Mouse (Mus musculus) forebrain, embryonic 11.5 days (tissue): ENCODE data around the gene Pla1a. TPM values are rescaled to one million over a fixed set of nuclear protein-coding genes. Genes with fewer than 3 reads are reported as not detected.

ENCODE experiments used
- ATAC-seq: fragments of 200-750 bp; cut with Nextera tagmentation; replicated peaks from 2 replicates; pipeline ENCODE4 v1.8.0; 2017; ENCODE audit warnings: moderate TSS enrichment; ENCODE audit not compliant: low FRiP score
- DNase-seq: peaks from one replicate; pipeline ENCODE4 v3.0.0-alpha.2; 2017; ENCODE audit warnings: low spot score
- H3K27ac ChIP-seq: fragments of 300-500 bp; sonication (generic); 2 replicates; pipeline ENCODE4 v1.5.1; 2014; ENCODE audit warnings: low read depth, low read length
- H3K27me3 ChIP-seq: fragments of 300-500 bp; sonication (generic); 2 replicates; pipeline ENCODE4 v1.6.1; 2014; ENCODE audit warnings: mild to moderate bottlenecking, low read length, mixed read lengths; ENCODE audit not compliant: control insufficient read depth, insufficient read depth
- H3K36me3 ChIP-seq: fragments of 300-500 bp; sonication (generic); 2 replicates; pipeline ENCODE4 v1.6.1; 2014; ENCODE audit warnings: mild to moderate bottlenecking, low read length, moderate library complexity, mixed read lengths; ENCODE audit not compliant: control insufficient read depth, insufficient read depth
- H3K4me1 ChIP-seq: fragments of 300-500 bp; sonication (generic); replicated peaks from 2 replicates; pipeline ENCODE4 v1.6.1; 2014; ENCODE audit warnings: low read length, mixed read lengths; ENCODE audit not compliant: control insufficient read depth, insufficient read depth
- H3K4me2 ChIP-seq: fragments of 300-500 bp; sonication (generic); 2 replicates; pipeline ENCODE4 v1.6.1; 2014; ENCODE audit warnings: low read depth, mild to moderate bottlenecking, low read length, moderate library complexity, mixed read lengths; ENCODE audit not compliant: severe bottlenecking
- H3K4me3 ChIP-seq: fragments of 300-500 bp; sonication (generic); 2 replicates; pipeline ENCODE4 v1.5.1; 2014; ENCODE audit warnings: low read depth, low read length
- H3K9ac ChIP-seq: fragments of 300-500 bp; sonication (generic); 2 replicates; pipeline ENCODE4 v1.6.1; 2014; ENCODE audit warnings: low read length
- H3K9me3 ChIP-seq: fragments of 300-500 bp; sonication (generic); 2 replicates; pipeline ENCODE4 v1.6.1; 2016; ENCODE audit warnings: low read length, mixed read lengths; ENCODE audit not compliant: control insufficient read depth
- WGBS: fragments of 180-500 bp; shearing (Covaris S2); extraction: QIAGEN DNeasy Blood & Tissue Kit; methylation state at CpG from one replicate; pipeline ENCODE4 v1.1.7; 2014; 5-methylcytosine and 5-hydroxymethylcytosine counted together
- polyA plus RNA-seq: library from polyadenylated mRNA; unstranded; fragments of >200 nt; fragmentation: Nextera tagmentation; extraction: Ambion mirVana; gene quantifications from 2 replicates; pipeline ENCODE4 v1.2.1, GENCODE M21; 2014

The Pla1a gene
- polyA plus RNA-seq, 1 experiment from 2014 or later, result 0.15 TPM

DNA sequence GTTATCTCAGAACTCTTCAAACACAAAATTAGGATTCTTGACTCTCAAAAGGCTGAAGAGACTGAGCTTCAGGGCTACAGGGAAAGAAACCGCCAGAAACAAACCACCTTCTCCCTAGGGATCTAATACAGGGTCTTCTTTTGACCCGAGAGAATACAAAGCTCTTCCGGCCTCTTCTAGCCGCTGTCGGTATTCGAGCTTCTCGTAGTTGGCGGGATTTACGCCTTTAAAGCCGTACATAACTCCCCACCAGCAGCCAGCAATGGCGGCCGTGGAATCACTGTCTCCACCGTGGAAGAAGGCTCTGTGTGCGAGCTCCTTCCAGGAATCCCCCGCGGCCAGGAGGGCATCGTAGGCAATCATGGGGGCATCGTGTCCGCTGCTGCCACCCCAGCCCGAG, 12.6 kb upstream of the Pla1a start:
- Histone ChIP-seq H3K9ac (no peak overlapping the region), H3K4me2 (no peak overlapping the region), H3K4me3 (no peak overlapping the region), H3K4me1 (no peaks in the 10 kb centered on the region), H3K36me3 (peaks cover 24% of the 10 kb centered on the region), H3K27ac (no peak overlapping the region), H3K27me3 (no peaks in the 10 kb centered on the region), H3K9me3 (no peaks in the 10 kb centered on the region)
- ATAC-seq, result no peak
- DNase-seq, result no peak
- WGBS, result 96% methylated on average over 20 of the region's 20 CpGs

DNA sequence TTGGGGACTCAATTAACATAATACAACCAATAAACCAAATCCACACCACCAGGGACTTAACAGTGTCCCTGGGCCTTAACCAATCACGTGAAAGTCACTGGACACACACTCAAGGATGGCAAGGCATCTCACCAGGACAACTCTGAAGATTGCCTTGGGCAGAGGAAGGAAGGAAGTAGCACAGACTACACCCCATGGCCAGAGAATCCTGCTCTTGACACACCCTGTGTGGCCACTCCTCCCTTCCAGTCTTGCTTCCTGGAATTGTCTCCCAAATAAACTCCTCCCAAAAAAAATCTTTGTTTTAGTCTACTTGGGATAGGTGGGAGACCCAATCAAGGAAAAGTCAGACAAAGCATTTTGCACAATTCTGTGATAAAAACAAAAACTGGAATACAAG, 12.1 kb upstream of the Pla1a start:
- DNase-seq, result no peak
- H3K4me1 ChIP-seq, result no peaks in the 10 kb centered on the region
- peaks cover 24% of the 10 kb centered on the region for H3K36me3 ChIP-seq
- WGBS, result 87% methylated on average over 1 of the region's 1 CpGs
- H3K27me3 ChIP-seq, result no peaks in the 10 kb centered on the region
- H3K9ac ChIP-seq, result no peak overlapping the region
- H3K27ac ChIP-seq, result no peak overlapping the region
- ATAC-seq, result no peak
- H3K4me3 ChIP-seq, result no peak overlapping the region
- no peak overlapping the region for H3K4me2 ChIP-seq
- no peaks in the 10 kb centered on the region for H3K9me3 ChIP-seq

DNA sequence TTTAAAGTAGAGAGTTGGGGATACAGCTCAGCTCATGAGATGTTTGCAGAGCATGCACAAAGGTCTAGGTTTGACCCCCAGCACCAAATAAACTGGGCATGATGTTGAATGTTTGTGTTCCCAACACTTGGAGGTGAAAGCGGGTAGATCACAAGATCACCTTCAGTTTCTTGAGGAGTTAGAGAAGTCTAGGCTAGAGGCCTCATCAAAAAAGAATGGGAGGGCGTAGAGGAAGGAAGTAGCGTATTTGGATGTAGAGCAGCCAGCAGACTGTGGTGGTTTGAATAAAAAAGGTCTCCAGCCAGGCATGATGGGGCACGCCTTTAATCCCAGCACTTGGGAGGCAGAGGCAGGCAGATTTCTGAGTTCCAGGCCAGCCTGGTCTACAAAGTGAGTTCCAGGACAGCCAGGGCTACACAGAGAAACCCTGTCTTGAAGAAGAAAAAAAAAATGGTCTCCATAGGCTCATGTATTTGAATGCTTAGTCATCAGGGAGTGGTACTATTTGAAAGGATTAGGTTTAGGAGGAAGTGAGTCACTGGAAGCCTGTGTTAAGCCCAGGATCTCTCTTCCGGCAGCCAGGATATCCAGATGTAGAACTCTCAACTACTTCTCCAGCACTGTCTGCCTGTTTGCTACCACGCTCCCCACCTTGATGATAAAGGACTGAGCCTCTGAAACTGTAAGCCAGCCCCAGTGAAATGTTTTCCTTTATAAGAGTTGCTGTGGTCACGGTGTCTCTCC, 10.9 kb upstream of the Pla1a start:
- 95% methylated on average over 7 of the region's 7 CpGs for WGBS
- Histone ChIP-seq H3K4me1 (no peaks in the 10 kb centered on the region), H3K36me3 (peaks cover 24% of the 10 kb centered on the region), H3K27ac (no peak overlapping the region), H3K4me3 (no peak overlapping the region), H3K4me2 (no peak overlapping the region), H3K9ac (no peak overlapping the region), H3K9me3 (no peaks in the 10 kb centered on the region), H3K27me3 (no peaks in the 10 kb centered on the region)
- no peak for DNase-seq
- no peak for ATAC-seq

DNA sequence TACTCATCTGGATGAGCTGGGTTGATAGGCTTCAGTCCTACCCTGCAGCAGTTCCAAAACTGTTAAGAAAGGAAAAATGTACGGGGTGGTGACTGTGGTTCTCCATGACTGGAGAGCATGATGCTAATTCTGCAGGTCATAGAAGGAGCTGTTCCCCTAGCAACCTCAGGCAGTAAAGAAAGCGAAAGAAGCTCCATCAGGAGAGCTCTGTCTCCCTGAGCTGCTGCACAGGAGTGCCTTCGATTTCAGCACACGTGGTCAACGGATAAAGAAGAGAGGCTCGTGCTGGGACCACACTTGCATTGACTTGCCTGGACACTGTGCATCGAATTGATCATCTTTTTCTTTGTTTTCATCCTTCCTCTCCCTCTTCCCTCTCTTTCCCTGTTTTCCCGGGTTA, 9.3 kb upstream of the Pla1a start:
- Histone ChIP-seq H3K4me2 (no peak overlapping the region), H3K27ac (no peak overlapping the region), H3K4me3 (no peak overlapping the region), H3K9ac (no peak overlapping the region), H3K36me3 (peaks cover 21% of the 10 kb centered on the region), H3K27me3 (no peaks in the 10 kb centered on the region), H3K4me1 (no peaks in the 10 kb centered on the region), H3K9me3 (no peaks in the 10 kb centered on the region)
- ATAC-seq, result no peak
- no peak for DNase-seq
- 90% methylated on average over 8 of the region's 8 CpGs for WGBS

DNA sequence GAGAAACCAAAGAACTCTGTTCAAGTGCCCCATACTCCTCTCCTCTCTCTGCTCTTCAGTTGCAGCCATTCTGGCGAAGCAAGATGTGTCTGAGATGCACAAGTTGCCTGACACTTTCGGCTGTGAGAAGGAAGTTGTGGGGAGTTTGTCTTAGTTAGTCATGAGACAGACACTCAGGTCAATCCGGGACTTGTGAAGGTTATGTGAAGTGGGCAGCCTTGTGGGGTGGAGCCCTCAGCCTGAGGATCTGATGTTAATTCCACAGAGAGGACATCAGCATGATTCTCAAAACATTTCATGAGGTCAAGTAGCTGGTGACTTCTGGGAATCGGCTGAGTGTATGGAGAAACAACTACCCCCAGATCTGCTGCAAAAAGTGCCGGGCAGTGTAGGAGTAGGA, 8.7 kb upstream of the Pla1a start:
- H3K27ac ChIP-seq, result no peak overlapping the region
- H3K36me3 ChIP-seq, result peaks cover 15% of the 10 kb centered on the region
- WGBS, result 86% methylated on average over 5 of the region's 5 CpGs
- no peaks in the 10 kb centered on the region for H3K9me3 ChIP-seq
- ATAC-seq (no peak), DNase-seq (no peak)
- no peak overlapping the region for H3K9ac ChIP-seq
- no peaks in the 10 kb centered on the region for H3K27me3 ChIP-seq
- no peak overlapping the region for H3K4me2 ChIP-seq
- H3K4me3 ChIP-seq, result no peak overlapping the region
- H3K4me1 ChIP-seq, result no peaks in the 10 kb centered on the region

DNA sequence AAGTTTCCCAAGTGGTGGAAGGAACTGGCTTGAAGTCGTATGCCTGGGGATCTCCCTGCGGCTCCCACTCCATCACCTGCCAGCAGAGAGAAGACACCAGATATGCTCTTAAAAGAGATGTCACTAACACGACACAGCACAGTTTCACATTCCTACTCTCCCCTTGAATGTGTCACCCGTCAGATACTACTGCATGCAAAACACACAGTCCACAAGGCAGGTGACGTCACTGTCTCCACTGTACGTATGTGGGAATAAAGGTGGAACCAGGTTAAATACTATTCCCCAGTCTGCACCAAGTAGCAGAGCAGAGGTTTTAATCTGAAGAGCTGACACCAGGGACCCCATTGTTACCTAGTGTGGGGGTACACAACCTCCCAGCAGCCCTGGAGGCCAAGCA, 7.5 kb upstream of the Pla1a start:
- no peak overlapping the region for H3K9ac ChIP-seq
- 88% methylated on average over 6 of the region's 6 CpGs for WGBS
- H3K4me3 ChIP-seq, result no peak overlapping the region
- no peaks in the 10 kb centered on the region for H3K9me3 ChIP-seq
- H3K36me3 ChIP-seq, result peaks cover 8% of the 10 kb centered on the region
- no peaks in the 10 kb centered on the region for H3K4me1 ChIP-seq
- no peak for DNase-seq
- H3K27ac ChIP-seq, result no peak overlapping the region
- no peak for ATAC-seq
- H3K4me2 ChIP-seq, result no peak overlapping the region
- no peaks in the 10 kb centered on the region for H3K27me3 ChIP-seq

DNA sequence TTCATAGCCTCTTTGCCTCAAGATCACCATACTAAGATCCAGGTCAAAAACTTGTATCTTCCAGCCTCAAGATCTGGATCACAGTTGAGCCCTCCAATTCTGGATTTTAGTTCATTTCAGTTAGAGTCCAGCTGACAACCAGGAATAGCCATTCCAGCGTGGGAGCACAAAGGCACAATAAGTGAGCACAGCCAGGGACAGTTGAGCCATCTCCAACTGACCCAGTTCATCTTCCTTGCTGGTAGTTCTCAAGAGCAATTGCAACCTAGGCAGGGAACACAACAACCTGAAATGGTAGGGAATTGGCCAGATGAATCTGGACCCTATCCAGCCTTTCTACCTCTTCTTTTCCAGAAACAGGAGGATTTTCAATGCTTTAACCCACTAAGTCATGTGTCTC, 6.2 kb upstream of the Pla1a start:
- Histone ChIP-seq H3K4me2 (no peak overlapping the region), H3K36me3 (no peaks in the 10 kb centered on the region), H3K27ac (no peak overlapping the region), H3K27me3 (no peaks in the 10 kb centered on the region), H3K9ac (no peak overlapping the region), H3K4me1 (no peaks in the 10 kb centered on the region), H3K4me3 (no peak overlapping the region), H3K9me3 (no peaks in the 10 kb centered on the region)
- ATAC-seq (no peak), DNase-seq (no peak)
- 92% methylated on average over 1 of the region's 1 CpGs for WGBS

DNA sequence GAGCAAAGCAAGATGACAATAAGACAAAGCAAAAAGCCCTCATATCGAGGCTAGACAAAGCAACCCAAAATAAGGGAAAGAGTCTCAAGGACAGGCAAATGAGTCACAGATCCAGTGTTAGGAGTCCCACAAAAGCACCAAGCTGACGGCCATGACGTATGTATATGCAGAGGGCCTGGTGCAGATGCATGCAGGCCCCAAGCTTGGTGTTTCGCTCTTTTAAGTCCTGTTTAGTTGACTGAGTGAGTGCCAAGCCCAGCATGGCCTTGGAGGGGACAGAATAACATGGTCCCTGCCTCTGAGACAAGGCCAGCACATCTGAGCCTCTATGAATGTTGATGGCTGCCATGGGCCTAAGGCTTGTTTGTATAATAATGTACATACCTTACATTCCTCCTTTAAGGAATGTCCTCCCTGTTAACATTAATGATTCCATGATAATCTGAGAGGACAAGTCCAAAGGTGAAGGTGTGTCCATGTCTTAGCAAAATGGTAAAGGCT, 1.4 kb upstream of the Pla1a start:
- H3K27me3 ChIP-seq, result no peaks in the 10 kb centered on the region
- no peak overlapping the region for H3K4me2 ChIP-seq
- no peak overlapping the region for H3K4me3 ChIP-seq
- no peaks in the 10 kb centered on the region for H3K9me3 ChIP-seq
- ATAC-seq (no peak), DNase-seq (no peak)
- H3K9ac ChIP-seq, result no peak overlapping the region
- H3K27ac ChIP-seq, result no peak overlapping the region
- no peaks in the 10 kb centered on the region for H3K36me3 ChIP-seq
- WGBS, result 85% methylated on average over 4 of the region's 4 CpGs
- no peaks in the 10 kb centered on the region for H3K4me1 ChIP-seq

DNA sequence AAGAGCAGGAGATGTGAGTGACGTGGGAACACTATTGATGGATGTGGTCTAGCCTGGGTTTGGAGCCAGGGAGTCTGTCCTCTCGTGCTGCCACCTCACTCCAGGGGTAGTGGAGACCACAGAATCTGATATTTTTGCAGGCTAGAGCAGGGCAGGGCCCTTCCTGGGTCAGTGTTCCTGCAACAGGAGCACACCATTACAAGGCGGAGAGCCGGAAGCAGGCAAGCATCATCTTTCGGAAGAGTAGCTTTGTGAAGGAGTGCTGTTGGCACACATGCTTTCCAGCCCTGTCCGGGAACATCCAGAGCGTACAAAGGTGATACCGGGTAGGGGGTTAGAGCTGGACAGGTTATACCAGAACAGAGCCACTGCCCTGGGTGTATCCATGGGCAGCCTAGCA, 569 bp upstream of the Pla1a start:
- WGBS, result 91% methylated on average over 8 of the region's 8 CpGs

More for the DNA sequence above, 569 bp upstream of the Pla1a start:
- Histone ChIP-seq H3K4me1 (no peaks in the 10 kb centered on the region), H3K27me3 (no peaks in the 10 kb centered on the region), H3K4me2 (no peak overlapping the region), H3K27ac (no peak overlapping the region), H3K9ac (no peak overlapping the region), H3K4me3 (no peak overlapping the region), H3K9me3 (no peaks in the 10 kb centered on the region), H3K36me3 (no peaks in the 10 kb centered on the region)
- DNase-seq, result no peak
- ATAC-seq, result no peak
